Mouse (Mus musculus): Measurements from ENCODE around the gene Hipk1.

- TF ChIP-seq POLR2A (IDR thresholded peaks at IDR 0.05; ENCODE audit: insufficient read depth, low read depth, low read length) (no peak), CTCF (IDR thresholded peaks at IDR 0.05) (no peak), EP300 (IDR thresholded peaks at IDR 0.05; ENCODE audit: insufficient read depth, low read depth, low read length) (no peak)
Observed at GRCm38 (mm10) chr3:103835272-103835950, 44.0 kb upstream of the Hipk1 start.

Measured in heart, adult 2 months (tissue).